15 mouse cellular contexts compared by ENCODE assay signal in genomic region chr17:35253293-35254093, GRCm38 (mm10). TPM values are rescaled to one million over a fixed set of nuclear protein-coding genes. Genes with fewer than 3 reads are reported as not detected.
A peak's percentile ranks its signal among the peaks of the same experiment; 100 is the strongest.
DNase-seq lines count a peak whose midpoint lies in the region; ATAC-seq lines count a peak whose summit lies in the region.
"Had no signal": no experiment of that assay in that cellular context is flagged by ENCODE, and none has a peak within 500 bp of the region (broad histone marks: within the 10 kb centered on the region; RNA-seq: fewer than 3 reads in every experiment).

No protein-coding gene starts in this region.

- peaks cover 54% of the 10 kb centered on the region for H3K36me3 ChIP-seq in hindbrain, embryonic 15.5 days
- H3K36me3 ChIP-seq in hindbrain, embryonic 12.5 days = peaks cover 57% of the 10 kb centered on the region
- peaks cover 37% of the 10 kb centered on the region for H3K36me3 ChIP-seq in midbrain, embryonic 11.5 days (ENCODE audit: control insufficient read depth, insufficient read depth, low read length)
- peaks cover 60% of the 10 kb centered on the region for H3K36me3 ChIP-seq in midbrain, embryonic 10.5 days
- peaks cover 62% of the 10 kb centered on the region for H3K36me3 ChIP-seq in forebrain, embryonic 12.5 days (replicated peaks)
- H3K36me3 ChIP-seq in midbrain, embryonic 16.5 days (ENCODE audit: control insufficient read depth, insufficient read depth, low read length) = peaks cover 43% of the 10 kb centered on the region

- H3K27me3 ChIP-seq in hindbrain, embryonic 15.5 days = no peaks in the 10 kb centered on the region
- H3K27me3 ChIP-seq in hindbrain, embryonic 12.5 days = no peaks in the 10 kb centered on the region
- no peaks in the 10 kb centered on the region for H3K27me3 ChIP-seq in midbrain, embryonic 11.5 days (ENCODE audit: control insufficient read depth, insufficient read depth, low read length)
- peaks cover 7% of the 10 kb centered on the region; the same call in 1 of the 2 replicates for H3K27me3 ChIP-seq in midbrain, embryonic 10.5 days (ENCODE audit: low read depth, poor library complexity, severe bottlenecking)
- H3K27me3 ChIP-seq in forebrain, embryonic 12.5 days = 0 out of 2 replicates have a peak, but pooled peaks cover 11% of the 10 kb centered on the region
- no peaks in the 10 kb centered on the region for H3K27me3 ChIP-seq in midbrain, embryonic 16.5 days (ENCODE audit: control insufficient read depth, insufficient read depth, low read depth, low read length)

- WGBS in hindbrain, embryonic 15.5 days = 90% methylated on average over 32 of the region's 32 CpGs
- WGBS in hindbrain, embryonic 12.5 days = 88% methylated on average over 32 of the region's 32 CpGs
- 89% methylated on average over 32 of the region's 32 CpGs for WGBS in midbrain, embryonic 11.5 days
- 93% methylated on average over 32 of the region's 32 CpGs for WGBS in midbrain, embryonic 10.5 days
- whole genome bisulfite sequencing in forebrain, embryonic 12.5 days = 86% methylated on average over 31 of the region's 32 CpGs
- WGBS in midbrain, embryonic 16.5 days = 84% methylated on average over 32 of the region's 32 CpGs

- H3K9ac ChIP-seq in hindbrain, embryonic 15.5 days = no peak overlapping the region
- H3K9ac ChIP-seq in hindbrain, embryonic 12.5 days = no peak overlapping the region
- H3K9ac ChIP-seq in midbrain, embryonic 11.5 days (ENCODE audit: low read length) = no peak overlapping the region
- no peak overlapping the region for H3K9ac ChIP-seq in forebrain, embryonic 12.5 days
- H3K9ac ChIP-seq in midbrain, embryonic 16.5 days (ENCODE audit: low read depth, low read length) = no peak overlapping the region

- H3K27ac ChIP-seq in hindbrain, embryonic 15.5 days (replicated peaks) = no peak overlapping the region
- H3K27ac ChIP-seq in hindbrain, embryonic 12.5 days = no peak overlapping the region
- H3K27ac ChIP-seq in midbrain, embryonic 11.5 days (ENCODE audit: low read depth, low read length) = no peak overlapping the region; the same call in 1 of the 2 replicates
- no peak overlapping the region for H3K27ac ChIP-seq in midbrain, embryonic 10.5 days (replicated peaks)
- 0 out of 2 replicates have a peak overlapping the region, but pooled peaks have one; percentile 32 for H3K27ac ChIP-seq in forebrain, embryonic 12.5 days
- no peak overlapping the region for H3K27ac ChIP-seq in midbrain, embryonic 16.5 days (ENCODE audit: low read length)

- peak; percentile 81 for DNase-seq in midbrain, embryonic 11.5 days (ENCODE audit: low spot score, missing footprints)
- no peak for DNase-seq in midbrain, embryonic 10.5 days (ENCODE audit: low spot score)
- no peak for DNase-seq in urinary bladder, adult 18-20 months (ENCODE audit: low spot score in 2 of 2)
- DNase-seq: kidney, adult 9 months; lung, postnatal 4 days; right cerebral cortex, postnatal 25 days had no signal

- peaks cover 4% of the 10 kb centered on the region for H3K4me1 ChIP-seq in hindbrain, embryonic 15.5 days (replicated peaks)
- peaks cover 3% of the 10 kb centered on the region for H3K4me1 ChIP-seq in hindbrain, embryonic 12.5 days
- no peaks in the 10 kb centered on the region for H3K4me1 ChIP-seq in midbrain, embryonic 11.5 days (ENCODE audit: control insufficient read depth, insufficient read depth, low read length)
- H3K4me1 ChIP-seq in midbrain, embryonic 10.5 days = peaks cover 5% of the 10 kb centered on the region
- peaks cover 4% of the 10 kb centered on the region; the same call in 1 of the 2 replicates for H3K4me1 ChIP-seq in forebrain, embryonic 12.5 days
- no peaks in the 10 kb centered on the region for H3K4me1 ChIP-seq in midbrain, embryonic 16.5 days (ENCODE audit: control insufficient read depth, insufficient read depth, low read length)

- H3K9me3 ChIP-seq in hindbrain, embryonic 15.5 days = no peaks in the 10 kb centered on the region
- no peaks in the 10 kb centered on the region for H3K9me3 ChIP-seq in hindbrain, embryonic 12.5 days (replicated peaks)
- no peaks in the 10 kb centered on the region for H3K9me3 ChIP-seq in midbrain, embryonic 11.5 days (ENCODE audit: control insufficient read depth, low read length)
- H3K9me3 ChIP-seq in midbrain, embryonic 10.5 days (replicated peaks) = no peaks in the 10 kb centered on the region
- H3K9me3 ChIP-seq in forebrain, embryonic 12.5 days = no peaks in the 10 kb centered on the region
- H3K9me3 ChIP-seq in midbrain, embryonic 16.5 days (replicated peaks; ENCODE audit: control insufficient read depth, low read length, poor library complexity, severe bottlenecking) = no peaks in the 10 kb centered on the region

- peak; percentile 1; the same call in 1 of the 2 replicates for ATAC-seq in hindbrain, embryonic 15.5 days (ENCODE audit: low FRiP score, low read depth)
- ATAC-seq in hindbrain, embryonic 12.5 days (ENCODE audit: low FRiP score) = no peak
- peak; percentile 7; the same call in 1 of the 2 replicates for ATAC-seq in midbrain, embryonic 11.5 days (ENCODE audit: low FRiP score)
- no peak for ATAC-seq in forebrain, embryonic 12.5 days (ENCODE audit: low FRiP score)
- ATAC-seq in midbrain, embryonic 16.5 days = 0 out of 2 replicates have a peak, but pooled peaks have one; percentile 11
- ATAC-seq: activated CD4-positive, CD25-positive, alpha-beta regulatory T cell, adult 4 months had no signal

- no peak overlapping the region for H3K4me3 ChIP-seq in hindbrain, embryonic 15.5 days
- no peak overlapping the region for H3K4me3 ChIP-seq in hindbrain, embryonic 12.5 days
- H3K4me3 ChIP-seq in midbrain, embryonic 11.5 days (ENCODE audit: low read depth, low read length) = no peak overlapping the region
- no peak overlapping the region for H3K4me3 ChIP-seq in midbrain, embryonic 10.5 days
- no peak overlapping the region for H3K4me3 ChIP-seq in forebrain, embryonic 12.5 days (replicated peaks)
- H3K4me3 ChIP-seq in midbrain, embryonic 16.5 days (ENCODE audit: low read depth, low read length) = no peak overlapping the region

- H3K4me2 ChIP-seq in hindbrain, embryonic 15.5 days = no peak overlapping the region
- no peak overlapping the region for H3K4me2 ChIP-seq in hindbrain, embryonic 12.5 days (replicated peaks)
- no peak overlapping the region for H3K4me2 ChIP-seq in midbrain, embryonic 11.5 days
- no peak overlapping the region for H3K4me2 ChIP-seq in forebrain, embryonic 12.5 days
- H3K4me2 ChIP-seq in midbrain, embryonic 16.5 days (ENCODE audit: low read length) = no peak overlapping the region

RNA-seq across cellular contexts. Expression of gene H2-D1, which starts 9.0 kb away (rescaled TPM):
- 118 and 128 TPM in 2 replicates for polyA plus RNA-seq in hindbrain, embryonic 15.5 days (2015; fragmentation: Nextera tagmentation; extraction: Ambion mirVana)
- polyA plus RNA-seq in hindbrain, embryonic 12.5 days (2016; fragmentation: Nextera tagmentation; extraction: Ambion mirVana) = 38.6 and 46.0 TPM in 2 replicates
- 42.2 and 45.9 TPM in 2 replicates for polyA plus RNA-seq in midbrain, embryonic 11.5 days (2014; fragmentation: Nextera tagmentation; extraction: Ambion mirVana)
- 55.3 and 61.1 TPM in 2 replicates for polyA plus RNA-seq in midbrain, embryonic 10.5 days (2016; fragmentation: Nextera tagmentation; extraction: Ambion mirVana)
- 37.2 and 39.2 TPM in 2 replicates for polyA plus RNA-seq in forebrain, embryonic 12.5 days (2016; fragmentation: Nextera tagmentation; extraction: Ambion mirVana)
- 82.5 and 109 TPM in 2 replicates for polyA plus RNA-seq in midbrain, embryonic 16.5 days (2015; fragmentation: Nextera tagmentation; extraction: Ambion mirVana)

RNA-seq across cellular contexts. Expression of gene Ddx39b, which starts 11.9 kb away (rescaled TPM):
- polyA plus RNA-seq in hindbrain, embryonic 15.5 days (2015; fragmentation: Nextera tagmentation; extraction: Ambion mirVana) = 361 and 365 TPM in 2 replicates
- 480 and 488 TPM in 2 replicates for polyA plus RNA-seq in hindbrain, embryonic 12.5 days (2016; fragmentation: Nextera tagmentation; extraction: Ambion mirVana)
- 649 and 657 TPM in 2 replicates for polyA plus RNA-seq in midbrain, embryonic 11.5 days (2014; fragmentation: Nextera tagmentation; extraction: Ambion mirVana)
- polyA plus RNA-seq in midbrain, embryonic 10.5 days (2016; fragmentation: Nextera tagmentation; extraction: Ambion mirVana) = 682 and 724 TPM in 2 replicates
- 614 and 623 TPM in 2 replicates for polyA plus RNA-seq in forebrain, embryonic 12.5 days (2016; fragmentation: Nextera tagmentation; extraction: Ambion mirVana)
- 339 and 357 TPM in 2 replicates for polyA plus RNA-seq in midbrain, embryonic 16.5 days (2015; fragmentation: Nextera tagmentation; extraction: Ambion mirVana)

RNA-seq across cellular contexts. Expression of gene Nfkbil1, which starts 17.9 kb away (rescaled TPM):
- 10.8 and 12.0 TPM in 2 replicates for polyA plus RNA-seq in hindbrain, embryonic 15.5 days (2015; fragmentation: Nextera tagmentation; extraction: Ambion mirVana)
- polyA plus RNA-seq in hindbrain, embryonic 12.5 days (2016; fragmentation: Nextera tagmentation; extraction: Ambion mirVana) = 12.1 and 12.2 TPM in 2 replicates
- polyA plus RNA-seq in midbrain, embryonic 11.5 days (2014; fragmentation: Nextera tagmentation; extraction: Ambion mirVana) = 3.3 and 4.4 TPM in 2 replicates
- polyA plus RNA-seq in midbrain, embryonic 10.5 days (2016; fragmentation: Nextera tagmentation; extraction: Ambion mirVana) = 9.9 and 11.7 TPM in 2 replicates
- 11.0 and 12.9 TPM in 2 replicates for polyA plus RNA-seq in forebrain, embryonic 12.5 days (2016; fragmentation: Nextera tagmentation; extraction: Ambion mirVana)
- polyA plus RNA-seq in midbrain, embryonic 16.5 days (2015; fragmentation: Nextera tagmentation; extraction: Ambion mirVana) = 9.2 and 9.4 TPM in 2 replicates

RNA-seq across cellular contexts. Expression of gene Atp6v1g2, which starts 20.0 kb away (rescaled TPM):
- polyA plus RNA-seq in hindbrain, embryonic 15.5 days (2015; fragmentation: Nextera tagmentation; extraction: Ambion mirVana) = 99.1 and 110 TPM in 2 replicates
- polyA plus RNA-seq in hindbrain, embryonic 12.5 days (2016; fragmentation: Nextera tagmentation; extraction: Ambion mirVana) = 21.1 and 23.0 TPM in 2 replicates
- polyA plus RNA-seq in midbrain, embryonic 11.5 days (2014; fragmentation: Nextera tagmentation; extraction: Ambion mirVana) = 17.0 and 17.8 TPM in 2 replicates
- 9.7 and 11.8 TPM in 2 replicates for polyA plus RNA-seq in midbrain, embryonic 10.5 days (2016; fragmentation: Nextera tagmentation; extraction: Ambion mirVana)
- 16.2 and 17.3 TPM in 2 replicates for polyA plus RNA-seq in forebrain, embryonic 12.5 days (2016; fragmentation: Nextera tagmentation; extraction: Ambion mirVana)
- polyA plus RNA-seq in midbrain, embryonic 16.5 days (2015; fragmentation: Nextera tagmentation; extraction: Ambion mirVana) = 111 and 139 TPM in 2 replicates

RNA-seq across cellular contexts. Expression of gene Gm16181, which starts 32.9 kb away (rescaled TPM):
- 0.43 and 0.55 TPM in 2 replicates for polyA plus RNA-seq in hindbrain, embryonic 15.5 days (2015; fragmentation: Nextera tagmentation; extraction: Ambion mirVana)
- polyA plus RNA-seq in hindbrain, embryonic 12.5 days (2016; fragmentation: Nextera tagmentation; extraction: Ambion mirVana) = 0.62 TPM in 1 of 2 replicates, not detected in the other
- not detected in 2 replicates for polyA plus RNA-seq in midbrain, embryonic 11.5 days (2014; fragmentation: Nextera tagmentation; extraction: Ambion mirVana)
- polyA plus RNA-seq in midbrain, embryonic 10.5 days (2016; fragmentation: Nextera tagmentation; extraction: Ambion mirVana) = 0.25 and 0.37 TPM in 2 replicates
- 0.41 TPM in 2 replicates for polyA plus RNA-seq in forebrain, embryonic 12.5 days (2016; fragmentation: Nextera tagmentation; extraction: Ambion mirVana)
- polyA plus RNA-seq in midbrain, embryonic 16.5 days (2015; fragmentation: Nextera tagmentation; extraction: Ambion mirVana) = 0.38 and 0.57 TPM in 2 replicates
- polyA plus RNA-seq: cerebellum, adult 2 months; heart, embryonic 14.5 days; limb, embryonic 11.5 days; liver, embryonic 16.5 days had no signal

Comparison
In these comparisons a context has a peak if more than half of its experiments do, and no peak if none do; other contexts are left out.
1. ATAC-seq: peak in hindbrain, embryonic 15.5 days (single experiment), midbrain, embryonic 11.5 days (single experiment) and midbrain, embryonic 16.5 days (single experiment); none in hindbrain, embryonic 12.5 days (single experiment) and forebrain, embryonic 12.5 days (single experiment).